Mouse (Mus musculus) midbrain, embryonic 15.5 days (tissue): ENCODE results near the gene Pole. TPM values are rescaled to one million over a fixed set of nuclear protein-coding genes. Genes with fewer than 3 reads are reported as not detected.

ENCODE experiments used
- ATAC-seq: fragments of 200-750 bp; cut with Nextera tagmentation; replicated peaks from 2 replicates; pipeline ENCODE4 v1.8.0; 2017; ENCODE audit warnings: moderate TSS enrichment
- H3K27ac ChIP-seq: fragments of 300-500 bp; sonication (generic); 2 replicates; pipeline ENCODE4 v1.5.1; 2015; ENCODE audit warnings: mild to moderate bottlenecking, inconsistent platforms
- H3K27me3 ChIP-seq: fragments of 300-500 bp; sonication (generic); replicated peaks from 2 replicates; pipeline ENCODE4 v1.6.1; 2015; ENCODE audit warnings: inconsistent platforms
- H3K36me3 ChIP-seq: fragments of 300-500 bp; sonication (generic); replicated peaks from 2 replicates; pipeline ENCODE4 v1.6.1; 2015; ENCODE audit warnings: inconsistent platforms
- H3K4me1 ChIP-seq: fragments of 300-500 bp; sonication (generic); 2 replicates; pipeline ENCODE4 v1.6.1; 2015; ENCODE audit warnings: inconsistent platforms
- H3K4me2 ChIP-seq: fragments of 300-500 bp; sonication (generic); 2 replicates; pipeline ENCODE4 v1.6.1; 2015; ENCODE audit warnings: inconsistent platforms, mild to moderate bottlenecking, moderate library complexity
- H3K4me3 ChIP-seq: fragments of 300-500 bp; sonication (generic); 2 replicates; pipeline ENCODE4 v1.5.1; 2015; ENCODE audit warnings: mild to moderate bottlenecking, inconsistent platforms
- H3K9ac ChIP-seq: fragments of 300-500 bp; sonication (generic); 2 replicates; pipeline ENCODE4 v1.6.1; 2015; ENCODE audit warnings: mild to moderate bottlenecking, inconsistent platforms
- H3K9me3 ChIP-seq: fragments of 300-500 bp; sonication (generic); 2 replicates; pipeline ENCODE4 v1.6.1; 2016; ENCODE audit warnings: inconsistent platforms
- WGBS: fragments of 180-500 bp; shearing (Covaris S2); methylation state at CpG from one replicate; pipeline ENCODE4 v1.1.7; 2015; ENCODE audit warnings: mixed read lengths; 5-methylcytosine and 5-hydroxymethylcytosine counted together
- polyA plus RNA-seq: library from polyadenylated mRNA; unstranded; fragments of >200 nt; fragmentation: Nextera tagmentation; extraction: Ambion mirVana; gene quantifications from 2 replicates; pipeline ENCODE4 v1.2.1, GENCODE M21; 2015

Pole gene
- polyA plus RNA-seq, 1 experiment from 2014 or later = 7.5 TPM

GRCm38 (mm10) chr5:110347006-110347405 lies 60.9 kb downstream of the Pole start:
- H3K36me3 ChIP-seq = no peaks in the 10 kb centered on the region
- 87% methylated on average over 8 of the region's 8 CpGs for WGBS
- no peak overlapping the region for H3K4me3 ChIP-seq
- H3K9ac ChIP-seq = no peak overlapping the region
- ATAC-seq = no peak
- no peaks in the 10 kb centered on the region for H3K9me3 ChIP-seq
- peaks cover 13% of the 10 kb centered on the region for H3K4me1 ChIP-seq
- H3K4me2 ChIP-seq = no peak overlapping the region
- H3K27ac ChIP-seq = no peak overlapping the region
- peaks cover 9% of the 10 kb centered on the region for H3K27me3 ChIP-seq

- ATAC-seq = 0 out of 2 replicates have a peak, but pooled peaks have one; percentile 43
- no peaks in the 10 kb centered on the region for H3K36me3 ChIP-seq
- no peaks in the 10 kb centered on the region for H3K9me3 ChIP-seq
- no peak overlapping the region for H3K27ac ChIP-seq
- no peak overlapping the region for H3K4me3 ChIP-seq
- H3K9ac ChIP-seq = no peak overlapping the region
- 16% methylated on average over 7 of the region's 7 CpGs for WGBS
- H3K4me1 ChIP-seq = no peaks in the 10 kb centered on the region
- no peak overlapping the region for H3K4me2 ChIP-seq
- no peaks in the 10 kb centered on the region for H3K27me3 ChIP-seq
These were observed 68.6 kb downstream of the Pole start for GRCm38 (mm10) chr5:110354716-110355115.

- Histone ChIP-seq H3K27me3 (0 out of 2 replicates have a peak, but pooled peaks cover 3% of the 10 kb centered on the region), H3K4me1 (no peaks in the 10 kb centered on the region), H3K9me3 (no peaks in the 10 kb centered on the region), H3K36me3 (no peaks in the 10 kb centered on the region), H3K27ac (no peak overlapping the region), H3K4me2 (no peak overlapping the region), H3K4me3 (no peak overlapping the region), H3K9ac (no peak overlapping the region)
- ATAC-seq = peak; percentile 62
- 35% methylated on average over 9 of the region's 9 CpGs for WGBS
These were observed 71.5 kb downstream of the Pole start for GRCm38 (mm10) chr5:110357531-110358179.

GRCm38 (mm10) chr5:110361465-110361864 lies 75.4 kb downstream of the Pole start:
- Histone ChIP-seq H3K9me3 (no peaks in the 10 kb centered on the region), H3K27me3 (peaks cover 3% of the 10 kb centered on the region; the same call in 1 of the 2 replicates), H3K4me1 (peaks cover 10% of the 10 kb centered on the region), H3K4me3 (no peak overlapping the region), H3K36me3 (no peaks in the 10 kb centered on the region), H3K4me2 (no peak overlapping the region), H3K9ac (no peak overlapping the region), H3K27ac (no peak overlapping the region)
- 83% methylated on average over 6 of the region's 6 CpGs for WGBS
- no peak for ATAC-seq

- peak overlapping the region; percentile 49; the same call in 1 of the 2 replicates for H3K27ac ChIP-seq
- H3K27me3 ChIP-seq = peaks cover 3% of the 10 kb centered on the region; the same call in 1 of the 2 replicates
- no peaks in the 10 kb centered on the region for H3K9me3 ChIP-seq
- H3K9ac ChIP-seq = peak overlapping the region; percentile 43
- 3% methylated on average over 28 of the region's 28 CpGs for WGBS
- H3K4me1 ChIP-seq = peaks cover 10% of the 10 kb centered on the region
- no peak for ATAC-seq
- H3K4me3 ChIP-seq = peak overlapping the region; percentile 44
- peak overlapping the region; percentile 84 for H3K4me2 ChIP-seq
- no peaks in the 10 kb centered on the region; the same call in 1 of the 2 replicates for H3K36me3 ChIP-seq
These were observed 76.7 kb downstream of the Pole start for GRCm38 (mm10) chr5:110362813-110363178.

- Histone ChIP-seq H3K27me3 (peaks cover 3% of the 10 kb centered on the region; the same call in 1 of the 2 replicates), H3K9me3 (no peaks in the 10 kb centered on the region), H3K4me3 (peak overlapping the region; percentile 44), H3K4me1 (peaks cover 10% of the 10 kb centered on the region), H3K36me3 (no peaks in the 10 kb centered on the region; the same call in 1 of the 2 replicates), H3K4me2 (peak overlapping the region; percentile 84), H3K27ac (peak overlapping the region; percentile 49), H3K9ac (peak overlapping the region; percentile 43)
- 3% methylated on average over 56 of the region's 72 CpGs for WGBS
- peak; percentile 81 for ATAC-seq
These were observed 77.2 kb downstream of the Pole start for GRCm38 (mm10) chr5:110363179-110363821.

- peak overlapping the region; percentile 49; the same call in 1 of the 2 replicates for H3K27ac ChIP-seq
- H3K4me1 ChIP-seq = peaks cover 10% of the 10 kb centered on the region
- H3K36me3 ChIP-seq = peaks cover 6% of the 10 kb centered on the region
- WGBS = 43% methylated on average over 11 of the region's 11 CpGs
- no peaks in the 10 kb centered on the region for H3K9me3 ChIP-seq
- ATAC-seq = no peak
- H3K9ac ChIP-seq = peak overlapping the region; percentile 43
- H3K4me2 ChIP-seq = peak overlapping the region; percentile 84
- peak overlapping the region; percentile 44 for H3K4me3 ChIP-seq
- peaks cover 3% of the 10 kb centered on the region; the same call in 1 of the 2 replicates for H3K27me3 ChIP-seq
These were observed 77.9 kb downstream of the Pole start for GRCm38 (mm10) chr5:110363822-110364545.

GRCm38 (mm10) chr5:110376802-110377433 lies 90.8 kb downstream of the Pole start:
- H3K9me3 ChIP-seq = no peaks in the 10 kb centered on the region
- 52% methylated on average over 8 of the region's 8 CpGs for WGBS
- no peaks in the 10 kb centered on the region for H3K27me3 ChIP-seq
- no peaks in the 10 kb centered on the region for H3K4me1 ChIP-seq
- no peak overlapping the region for H3K4me3 ChIP-seq
- no peak overlapping the region for H3K4me2 ChIP-seq
- H3K27ac ChIP-seq = no peak overlapping the region
- ATAC-seq = peak; percentile 21; the same call in 1 of the 2 replicates
- H3K36me3 ChIP-seq = peaks cover 21% of the 10 kb centered on the region
- no peak overlapping the region for H3K9ac ChIP-seq

GRCm38 (mm10) chr5:110378181-110378583 lies 92.1 kb downstream of the Pole start:
- H3K27ac ChIP-seq = no peak overlapping the region
- ATAC-seq = 0 out of 2 replicates have a peak, but pooled peaks have one; percentile 30
- H3K4me1 ChIP-seq = no peaks in the 10 kb centered on the region
- 35% methylated on average over 20 of the region's 20 CpGs for WGBS
- peaks cover 21% of the 10 kb centered on the region for H3K36me3 ChIP-seq
- no peak overlapping the region for H3K4me2 ChIP-seq
- no peaks in the 10 kb centered on the region for H3K9me3 ChIP-seq
- H3K4me3 ChIP-seq = no peak overlapping the region
- no peaks in the 10 kb centered on the region for H3K27me3 ChIP-seq
- H3K9ac ChIP-seq = no peak overlapping the region

- H3K9me3 ChIP-seq = no peaks in the 10 kb centered on the region
- H3K4me3 ChIP-seq = no peak overlapping the region
- no peak overlapping the region for H3K4me2 ChIP-seq
- H3K27ac ChIP-seq = no peak overlapping the region
- H3K36me3 ChIP-seq = peaks cover 20% of the 10 kb centered on the region
- no peaks in the 10 kb centered on the region; the same call in 1 of the 2 replicates for H3K4me1 ChIP-seq
- ATAC-seq = no peak
- 87% methylated on average over 15 of the region's 15 CpGs for WGBS
- H3K9ac ChIP-seq = no peak overlapping the region
- no peaks in the 10 kb centered on the region for H3K27me3 ChIP-seq
These were observed 93.0 kb downstream of the Pole start for GRCm38 (mm10) chr5:110379086-110379485.

GRCm38 (mm10) chr5:110379823-110380222 lies 93.7 kb downstream of the Pole start:
- Histone ChIP-seq H3K27me3 (no peaks in the 10 kb centered on the region), H3K27ac (no peak overlapping the region), H3K9me3 (no peaks in the 10 kb centered on the region), H3K9ac (no peak overlapping the region), H3K4me3 (no peak overlapping the region), H3K4me1 (peaks cover 5% of the 10 kb centered on the region), H3K36me3 (peaks cover 14% of the 10 kb centered on the region), H3K4me2 (no peak overlapping the region)
- WGBS = 87% methylated on average over 4 of the region's 4 CpGs
- ATAC-seq = no peak

GRCm38 (mm10) chr5:110384491-110384890 lies 98.4 kb downstream of the Pole start:
- 65% methylated on average over 6 of the region's 6 CpGs for WGBS

More at GRCm38 (mm10) chr5:110384491-110384890, 98.4 kb downstream of the Pole start:
- ATAC-seq = no peak
- no peak overlapping the region for H3K9ac ChIP-seq
- peak overlapping the region; percentile 55 for H3K4me2 ChIP-seq
- no peaks in the 10 kb centered on the region; the same call in 1 of the 2 replicates for H3K36me3 ChIP-seq
- no peaks in the 10 kb centered on the region for H3K9me3 ChIP-seq
- H3K4me1 ChIP-seq = peaks cover 32% of the 10 kb centered on the region
- 0 out of 2 replicates have a peak overlapping the region, but pooled peaks have one; percentile 80 for H3K4me3 ChIP-seq
- H3K27ac ChIP-seq = no peak overlapping the region
- H3K27me3 ChIP-seq = no peaks in the 10 kb centered on the region; the same call in 1 of the 2 replicates
